Comparison of ENCODE assay signal across 17 mouse cellular contexts in genomic region chr5:75279561-75280171, GRCm38 (mm10).
"Had no signal": no experiment of that assay in that cellular context is flagged by ENCODE, and none has a peak within 500 bp of the region (broad histone marks: within the 10 kb centered on the region; RNA-seq: fewer than 3 reads in every experiment).

No protein-coding gene starts in this region.

- H3K36me3 ChIP-seq: liver, embryonic 13.5 days had no signal

- H3K9me3 ChIP-seq: liver, embryonic 13.5 days; megakaryocyte, embryonic 14.5 days had no signal

- H3K9ac ChIP-seq: liver, embryonic 13.5 days had no signal

- H3K4me3 ChIP-seq: layer of hippocampus, adult 2 months; left cerebral cortex, adult 2 months; liver, embryonic 13.5 days; megakaryocyte, embryonic 14.5 days had no signal

- H3K27ac ChIP-seq: kidney, postnatal 0 days; layer of hippocampus, adult 2 months; left cerebral cortex, adult 2 months; liver, embryonic 13.5 days; stomach, postnatal 0 days had no signal

- DNase-seq: kidney, adult 18-20 months; kidney, adult 9 months; kidney, postnatal 25 days; layer of hippocampus, postnatal 36 days; liver, embryonic 13.5 days; lung, adult 2 months; lung, postnatal 14 days; lung, postnatal 4 days; midbrain, embryonic 14.5 days; thymus, adult 2 months; thymus, postnatal 25 days had no signal

- H3K4me2 ChIP-seq: liver, embryonic 13.5 days; midbrain, embryonic 11.5 days had no signal

- H3K27me3 ChIP-seq: liver, embryonic 13.5 days; megakaryocyte, embryonic 14.5 days had no signal
